In the genomic region with DNA sequence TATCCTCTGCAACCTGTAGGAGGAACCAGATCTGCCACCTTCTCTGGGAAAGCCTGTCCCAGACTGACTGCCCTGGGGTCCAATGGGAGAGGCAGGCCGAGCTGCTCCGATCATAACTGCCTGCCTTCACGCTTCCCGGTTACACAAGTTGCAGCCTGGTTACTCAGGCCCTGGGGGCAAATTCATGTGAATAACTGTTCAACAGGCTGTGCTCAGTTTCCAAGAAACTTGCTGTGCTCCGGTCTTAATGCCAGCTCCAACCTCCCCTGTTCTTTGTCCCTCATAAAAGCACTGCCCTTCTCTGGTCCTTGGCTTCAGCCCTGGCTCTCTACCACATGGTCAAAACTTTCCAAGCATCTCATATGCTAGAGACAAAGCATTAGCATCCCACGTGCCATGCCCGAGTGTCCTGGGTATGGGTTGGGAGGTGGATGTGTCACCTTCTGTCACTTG, we compare ENCODE assay signal across 8 mouse cellular contexts. TPM values are rescaled to one million over a fixed set of nuclear protein-coding genes. Genes with fewer than 3 reads are reported as not detected.
A peak's percentile ranks its signal among the peaks of the same experiment; 100 is the strongest.
DNase-seq lines count a peak whose midpoint lies in the region; ATAC-seq and TF ChIP-seq lines count a peak whose summit lies in the region.

No protein-coding gene starts in this region.

- H3K4me3 ChIP-seq in lung, postnatal 0 days (ENCODE audit: low read depth, low read length): no peak overlapping the region
- no peak overlapping the region for H3K4me3 ChIP-seq in forebrain, embryonic 13.5 days
- no peak overlapping the region for H3K4me3 ChIP-seq in intestine, postnatal 0 days (ENCODE audit: low read depth, low read length)
- H3K4me3 ChIP-seq in midbrain, embryonic 15.5 days: no peak overlapping the region

- H3K4me1 ChIP-seq in lung, postnatal 0 days (ENCODE audit: insufficient read depth, low read depth, low read length): peaks cover 4% of the 10 kb centered on the region; the same call in 1 of the 2 replicates
- H3K4me1 ChIP-seq in forebrain, embryonic 13.5 days: peaks cover 25% of the 10 kb centered on the region
- H3K4me1 ChIP-seq in intestine, postnatal 0 days (replicated peaks; ENCODE audit: control insufficient read depth, insufficient read depth, low read length): no peaks in the 10 kb centered on the region
- peaks cover 14% of the 10 kb centered on the region for H3K4me1 ChIP-seq in midbrain, embryonic 15.5 days

- WGBS in lung, postnatal 0 days: 47% methylated on average over 7 of the region's 7 CpGs
- WGBS in forebrain, embryonic 13.5 days: 36% methylated on average over 7 of the region's 7 CpGs
- WGBS in intestine, postnatal 0 days: 61% methylated on average over 7 of the region's 7 CpGs
- WGBS in midbrain, embryonic 15.5 days: 31% methylated on average over 7 of the region's 7 CpGs

- no peak for TF ChIP-seq EP300 in lung, postnatal 0 days (IDR thresholded peaks at IDR 0.05)

- H3K36me3 ChIP-seq in lung, postnatal 0 days (ENCODE audit: insufficient read depth, low read length): no peaks in the 10 kb centered on the region
- peaks cover 28% of the 10 kb centered on the region for H3K36me3 ChIP-seq in forebrain, embryonic 13.5 days (ENCODE audit: poor library complexity, severe bottlenecking)
- peaks cover 21% of the 10 kb centered on the region for H3K36me3 ChIP-seq in intestine, postnatal 0 days (ENCODE audit: control insufficient read depth, insufficient read depth)
- peaks cover 3% of the 10 kb centered on the region for H3K36me3 ChIP-seq in midbrain, embryonic 15.5 days (replicated peaks)

- no peak overlapping the region for H3K9ac ChIP-seq in lung, postnatal 0 days (replicated peaks; ENCODE audit: low read depth)
- no peak overlapping the region for H3K9ac ChIP-seq in forebrain, embryonic 13.5 days
- H3K9ac ChIP-seq in intestine, postnatal 0 days (ENCODE audit: low read depth, low read length): no peak overlapping the region
- H3K9ac ChIP-seq in midbrain, embryonic 15.5 days: no peak overlapping the region

- H3K9me3 ChIP-seq in lung, postnatal 0 days (ENCODE audit: low read length): no peaks in the 10 kb centered on the region
- H3K9me3 ChIP-seq in forebrain, embryonic 13.5 days (replicated peaks): no peaks in the 10 kb centered on the region
- no peaks in the 10 kb centered on the region for H3K9me3 ChIP-seq in intestine, postnatal 0 days (ENCODE audit: control insufficient read depth)
- no peaks in the 10 kb centered on the region for H3K9me3 ChIP-seq in midbrain, embryonic 15.5 days

- no peak for ATAC-seq in lung, postnatal 0 days
- ATAC-seq in forebrain, embryonic 13.5 days: peak; percentile 53; the same call in 1 of the 2 replicates
- no peak for ATAC-seq in intestine, postnatal 0 days
- ATAC-seq in midbrain, embryonic 15.5 days (replicated peaks): peak; percentile 52; the same call in 1 of the 2 replicates
- no peak for ATAC-seq in erythroid progenitor cell, adult 5-6 weeks (replicated peaks; ENCODE audit: low FRiP score, poor library complexity, severe bottlenecking)

- peak; percentile 20 for DNase-seq in lung, postnatal 25 days (ENCODE audit: low spot score)
- DNase-seq in lung, postnatal 0 days (ENCODE audit: low spot score): no peak
- DNase-seq in frontal cortex, postnatal 10 days (ENCODE audit: low spot score in 2 of 2): no peak
- no peak for DNase-seq in spleen, postnatal 14 days (ENCODE audit: low spot score in 2 of 2)

- H3K27me3 ChIP-seq in lung, postnatal 0 days (replicated peaks; ENCODE audit: insufficient read depth, low read length): no peaks in the 10 kb centered on the region
- no peaks in the 10 kb centered on the region for H3K27me3 ChIP-seq in forebrain, embryonic 13.5 days
- H3K27me3 ChIP-seq in intestine, postnatal 0 days (replicated peaks; ENCODE audit: control insufficient read depth, insufficient read depth, low read length): no peaks in the 10 kb centered on the region
- H3K27me3 ChIP-seq in midbrain, embryonic 15.5 days (replicated peaks): no peaks in the 10 kb centered on the region

- no peak for TF ChIP-seq CTCF in lung, postnatal 0 days (IDR thresholded peaks at IDR 0.05)
- peak; percentile 24; the same call in 1 of the 2 replicates for TF ChIP-seq CTCF in intestine, postnatal 0 days (IDR thresholded peaks at IDR 0.05; ENCODE audit: low read depth)

- no peak overlapping the region for H3K27ac ChIP-seq in lung, postnatal 0 days (ENCODE audit: low read length)
- peak overlapping the region; percentile 51 for H3K27ac ChIP-seq in forebrain, embryonic 13.5 days
- H3K27ac ChIP-seq in intestine, postnatal 0 days (ENCODE audit: low read depth, low read length): no peak overlapping the region
- 0 out of 2 replicates have a peak overlapping the region, but pooled peaks have one; percentile 8 for H3K27ac ChIP-seq in midbrain, embryonic 15.5 days

- no peak overlapping the region for H3K4me2 ChIP-seq in lung, postnatal 0 days (replicated peaks; ENCODE audit: low read depth, low read length)
- no peak overlapping the region for H3K4me2 ChIP-seq in forebrain, embryonic 13.5 days
- no peak overlapping the region for H3K4me2 ChIP-seq in intestine, postnatal 0 days (replicated peaks; ENCODE audit: low read depth)
- H3K4me2 ChIP-seq in midbrain, embryonic 15.5 days: no peak overlapping the region

RNA-seq across cellular contexts. Expression of gene Atp1a1, which starts 32.3 kb away (rescaled TPM):
- 123 and 136 TPM in 2 replicates for polyA plus RNA-seq in lung, postnatal 0 days (2015; fragmentation: Nextera tagmentation; extraction: Ambion mirVana)
- polyA plus RNA-seq in forebrain, embryonic 13.5 days (2015; fragmentation: Nextera tagmentation; extraction: Ambion mirVana): 32.5 and 34.0 TPM in 2 replicates
- 309 and 318 TPM in 2 replicates for polyA plus RNA-seq in intestine, postnatal 0 days (2015; fragmentation: Nextera tagmentation; extraction: Ambion mirVana)
- polyA plus RNA-seq in midbrain, embryonic 15.5 days (2015; fragmentation: Nextera tagmentation; extraction: Ambion mirVana): 57.1 and 58.8 TPM in 2 replicates
- 54.1 and 59.9 TPM in 2 replicates for total RNA-seq in erythroid progenitor cell, adult 5-6 weeks (2015; ENCODE audit: low replicate concordance)
- 55.7 and 67.4 TPM in 2 replicates for total RNA-seq in erythroid progenitor cell, adult 5-6 weeks (2017; ENCODE audit: low replicate concordance)

Comparison
In these comparisons a context has a peak if more than half of its experiments do, and no peak if none do; other contexts are left out.
1. ATAC-seq: peak in forebrain, embryonic 13.5 days (single experiment) and midbrain, embryonic 15.5 days (single experiment); none in lung, postnatal 0 days (single experiment), intestine, postnatal 0 days (single experiment) and erythroid progenitor cell, adult 5-6 weeks (single experiment).
2. H3K27ac ChIP-seq: peak in forebrain, embryonic 13.5 days (single experiment) and midbrain, embryonic 15.5 days (single experiment); none in lung, postnatal 0 days (single experiment) and intestine, postnatal 0 days (single experiment).